ENCODE assay signal across 21 mouse cellular contexts in genomic region chr12:71107216-71107771, GRCm38 (mm10). TPM values are rescaled to one million over a fixed set of nuclear protein-coding genes. Genes with fewer than 3 reads are reported as not detected.
"Had no signal": no experiment of that assay in that cellular context is flagged by ENCODE, and none has a peak within 500 bp of the region (broad histone marks: within the 10 kb centered on the region; RNA-seq: fewer than 3 reads in every experiment).

No protein-coding gene starts in this region.

- DNase-seq: gastrocnemius, adult 2 months; gastrocnemius, postnatal 10 days; gastrocnemius, postnatal 25 days; heart, adult 18-20 months; heart, postnatal 10 days; heart, postnatal 4 days; kidney, adult 18-20 months; kidney, adult 8-10 months; kidney, postnatal 10 days; kidney, postnatal 25 days; kidney, postnatal 4 days; liver; liver, embryonic 13.5 days had no signal

RNA-seq across cellular contexts. Expression of gene Tomm20l, which starts 3.9 kb away (rescaled TPM):
- total RNA-seq: gastrocnemius, adult 2 months; gastrocnemius, postnatal 10 days; gastrocnemius, postnatal 25 days; gastrocnemius, postnatal 4 days; granulocyte monocyte progenitor cell, adult 5-6 weeks; layer of hippocampus, adult 2 months; layer of hippocampus, postnatal 10 days; layer of hippocampus, postnatal 25 days; left cerebral cortex, adult 2 months; left cerebral cortex, postnatal 14 days; left cerebral cortex, postnatal 36 days had no signal
